Comparison of ENCODE assay signal across 14 mouse cellular contexts in the genomic region with DNA sequence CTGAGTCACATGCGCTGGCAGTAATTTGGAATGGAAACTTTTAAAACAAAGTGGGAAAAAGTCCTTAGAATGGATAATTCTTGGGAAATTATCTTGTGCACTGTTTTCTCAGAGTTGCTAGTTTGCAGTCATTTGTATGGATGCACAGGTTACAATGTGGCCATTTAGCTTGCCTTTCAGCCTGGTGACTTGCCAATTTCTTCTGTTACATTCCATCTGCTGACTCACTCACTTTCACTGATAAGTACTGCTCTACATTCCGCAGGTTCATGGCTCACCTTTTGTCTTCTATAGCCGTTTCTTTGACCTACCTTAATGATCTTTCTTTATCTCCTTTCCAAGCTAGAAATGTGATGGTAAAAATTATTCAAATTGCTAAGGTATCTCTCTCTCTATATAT. TPM values are rescaled to one million over a fixed set of nuclear protein-coding genes. Genes with fewer than 3 reads are reported as not detected.
DNase-seq lines count a peak whose midpoint lies in the region; ATAC-seq and TF ChIP-seq lines count a peak whose summit lies in the region.
"Had no signal": no experiment of that assay in that cellular context is flagged by ENCODE, and none has a peak within 500 bp of the region (broad histone marks: within the 10 kb centered on the region; RNA-seq: fewer than 3 reads in every experiment).

No protein-coding gene starts in this region.

- 41% methylated on average over 3 of the region's 3 CpGs for WGBS in liver, embryonic 13.5 days (ENCODE audit: insufficient replicate concordance)
- WGBS in liver, postnatal 0 days (ENCODE audit: insufficient replicate concordance): 58% methylated on average over 3 of the region's 3 CpGs
- 49% methylated on average over 3 of the region's 3 CpGs for WGBS in liver, embryonic 15.5 days (ENCODE audit: insufficient replicate concordance)

- H3K4me2 ChIP-seq in liver, embryonic 13.5 days: peak overlapping the region; percentile 31; the same call in 1 of the 2 replicates
- H3K4me2 ChIP-seq in liver, postnatal 0 days (ENCODE audit: low read depth, low read length): no peak overlapping the region
- H3K4me2 ChIP-seq in liver, embryonic 15.5 days: peak overlapping the region; percentile 42
- H3K4me2 ChIP-seq: heart, embryonic 15.5 days had no signal

- H3K9ac ChIP-seq in liver, embryonic 13.5 days: 0 out of 2 replicates have a peak overlapping the region, but pooled peaks have one; percentile 29
- no peak overlapping the region for H3K9ac ChIP-seq in liver, postnatal 0 days (replicated peaks)
- no peak overlapping the region for H3K9ac ChIP-seq in liver, embryonic 15.5 days
- H3K9ac ChIP-seq: heart, embryonic 15.5 days had no signal

- H3K4me1 ChIP-seq in liver, embryonic 13.5 days (replicated peaks): peaks cover 37% of the 10 kb centered on the region
- H3K4me1 ChIP-seq in liver, postnatal 0 days (ENCODE audit: insufficient read depth): peaks cover 22% of the 10 kb centered on the region
- H3K4me1 ChIP-seq in liver, embryonic 15.5 days (replicated peaks): peaks cover 33% of the 10 kb centered on the region
- H3K4me1 ChIP-seq: heart, embryonic 15.5 days had no signal

- ATAC-seq in liver, embryonic 13.5 days (ENCODE audit: low read depth): no peak
- no peak for ATAC-seq in liver, postnatal 0 days
- ATAC-seq in liver, embryonic 15.5 days (ENCODE audit: insufficient read depth): peak; percentile 50; the same call in 1 of the 2 replicates
- ATAC-seq: forebrain, embryonic 14.5 days; hindbrain, postnatal 0 days had no signal

- TF ChIP-seq CTCF in liver, postnatal 0 days (IDR thresholded peaks at IDR 0.05; ENCODE audit: low read depth): no peak

- TF ChIP-seq EP300 in liver, postnatal 0 days (IDR thresholded peaks at IDR 0.05; ENCODE audit: low read depth): no peak

- H3K27me3 ChIP-seq in liver, embryonic 13.5 days: no peaks in the 10 kb centered on the region
- H3K27me3 ChIP-seq in liver, postnatal 0 days (ENCODE audit: insufficient read depth, low read length): no peaks in the 10 kb centered on the region
- H3K27me3 ChIP-seq in liver, embryonic 15.5 days: no peaks in the 10 kb centered on the region
- H3K27me3 ChIP-seq: heart, embryonic 15.5 days had no signal

- no peaks in the 10 kb centered on the region for H3K9me3 ChIP-seq in liver, embryonic 13.5 days (replicated peaks)
- no peaks in the 10 kb centered on the region for H3K9me3 ChIP-seq in liver, postnatal 0 days (ENCODE audit: low read length)
- no peaks in the 10 kb centered on the region for H3K9me3 ChIP-seq in liver, embryonic 15.5 days (replicated peaks)
- H3K9me3 ChIP-seq: embryonic facial prominence, embryonic 10.5 days; heart, embryonic 15.5 days had no signal

- DNase-seq in cerebellum, adult 11 months: peak; percentile 12
- no peak for DNase-seq in cerebellum, adult 11-12 months
- DNase-seq in liver, embryonic 13.5 days: no peak
- DNase-seq in liver, postnatal 0 days: no peak
- DNase-seq in NIH3T3 (ENCODE audit: low read depth): peak; percentile 18
- DNase-seq in spleen, postnatal 4 days (ENCODE audit: low spot score in 2 of 2): no peak
- no peak for DNase-seq in gastrocnemius, postnatal 4 days (ENCODE audit: low spot score in 2 of 2)
- DNase-seq: gastrocnemius, postnatal 36 days; right cerebral cortex, postnatal 4 days had no signal

- H3K27ac ChIP-seq in liver, embryonic 13.5 days: peak overlapping the region; percentile 62
- H3K27ac ChIP-seq in liver, postnatal 0 days (ENCODE audit: low read depth): no peak overlapping the region
- H3K27ac ChIP-seq in liver, embryonic 15.5 days (replicated peaks): peak overlapping the region; percentile 64
- H3K27ac ChIP-seq: embryonic facial prominence, embryonic 10.5 days; heart, embryonic 15.5 days; hindbrain, postnatal 0 days had no signal

- H3K36me3 ChIP-seq in liver, embryonic 13.5 days: no peaks in the 10 kb centered on the region
- H3K36me3 ChIP-seq in liver, postnatal 0 days (replicated peaks; ENCODE audit: insufficient read depth, low read length): no peaks in the 10 kb centered on the region
- no peaks in the 10 kb centered on the region for H3K36me3 ChIP-seq in liver, embryonic 15.5 days (replicated peaks)
- H3K36me3 ChIP-seq: embryonic facial prominence, embryonic 10.5 days; heart, embryonic 15.5 days had no signal

- H3K4me3 ChIP-seq in liver, embryonic 13.5 days (replicated peaks): no peak overlapping the region
- no peak overlapping the region for H3K4me3 ChIP-seq in liver, postnatal 0 days (ENCODE audit: low read depth, low read length)
- 0 out of 2 replicates have a peak overlapping the region, but pooled peaks have one; percentile 2 for H3K4me3 ChIP-seq in liver, embryonic 15.5 days (replicated peaks)
- H3K4me3 ChIP-seq: embryonic facial prominence, embryonic 10.5 days; heart, embryonic 15.5 days had no signal

RNA-seq across cellular contexts. Expression of a gene that starts 28.6 kb away (rescaled TPM):
- 2.2 TPM in 2 replicates for polyA plus RNA-seq in liver, embryonic 13.5 days (2015; fragmentation: Nextera tagmentation; extraction: Ambion mirVana)
- polyA plus RNA-seq in liver, postnatal 0 days (2015; fragmentation: Nextera tagmentation; extraction: Ambion mirVana): 1.6 and 1.8 TPM in 2 replicates
- 2.4 and 3.2 TPM in 2 replicates for polyA plus RNA-seq in liver, embryonic 15.5 days (2015; fragmentation: Nextera tagmentation; extraction: Ambion mirVana)
- total RNA-seq in gastrocnemius, postnatal 4 days (2021): 10 to 100 TPM; 28.7 to 29.7 TPM

Comparison
In these comparisons a context has a peak if more than half of its experiments do, and no peak if none do; other contexts are left out.
1. DNase-seq: peak in cerebellum, adult 11 months (single experiment) and NIH3T3 (single experiment); none in cerebellum, adult 11-12 months (single experiment), liver, embryonic 13.5 days (single experiment), liver, postnatal 0 days (single experiment), spleen, postnatal 4 days (0 of 2) and gastrocnemius, postnatal 4 days (0 of 2).